Mouse (Mus musculus) spleen, postnatal 4 days (tissue): ENCODE data around the gene Strc.
A peak's percentile ranks its signal among the peaks of the same experiment; 100 is the strongest.

Experiments used
- DNase-seq, 2 experiments: peaks; one replicate each; pipeline ENCODE4 v3.0.0; 2022; ENCODE audit warnings: low spot score in 2 of 2

Gene Strc

DNA sequence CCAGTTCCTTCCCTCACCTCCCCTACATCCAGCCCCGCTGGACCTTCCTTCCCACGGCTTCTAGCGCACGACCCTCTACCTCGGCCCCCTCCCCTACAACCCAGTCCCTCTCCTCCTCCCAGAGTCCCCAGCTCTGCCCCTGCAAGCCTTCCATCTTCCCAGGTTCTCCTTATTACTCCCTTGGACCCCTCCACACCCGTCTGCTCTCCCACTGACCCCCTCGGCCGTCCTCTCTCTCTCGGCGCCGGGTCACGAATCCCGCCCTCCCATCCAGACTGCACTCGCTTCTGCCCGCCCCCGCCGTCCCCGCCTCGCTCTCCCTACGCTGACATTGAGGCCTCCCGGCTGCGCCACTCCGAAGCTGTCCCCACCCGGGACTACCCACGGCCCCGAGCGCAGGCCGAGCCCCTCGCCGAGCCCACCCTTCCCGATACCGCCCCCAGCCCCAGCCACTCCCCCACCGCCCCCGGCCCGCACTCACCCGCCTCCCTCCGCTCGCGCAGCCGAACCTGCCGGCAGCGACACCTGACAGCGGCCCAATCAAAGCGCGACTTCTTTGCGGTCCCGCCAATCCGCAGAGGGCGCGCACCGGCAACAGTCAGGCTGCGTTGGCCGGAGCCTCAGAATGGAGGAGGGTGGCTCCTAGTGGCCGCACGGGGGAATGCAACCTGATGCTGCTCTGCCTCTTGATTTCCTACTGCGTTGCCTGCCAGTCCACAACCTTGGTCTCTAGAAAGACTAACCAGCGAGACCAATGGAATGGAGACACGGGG is 32.0 kb downstream of the Strc start, which contains the start of gene Ppip5k1:
TSS of gene Ppip5k1 (minus strand) at position 577 of the 773 bp plus-strand sequence.
- peak; percentile 96 to 99 for DNase-seq

DNA sequence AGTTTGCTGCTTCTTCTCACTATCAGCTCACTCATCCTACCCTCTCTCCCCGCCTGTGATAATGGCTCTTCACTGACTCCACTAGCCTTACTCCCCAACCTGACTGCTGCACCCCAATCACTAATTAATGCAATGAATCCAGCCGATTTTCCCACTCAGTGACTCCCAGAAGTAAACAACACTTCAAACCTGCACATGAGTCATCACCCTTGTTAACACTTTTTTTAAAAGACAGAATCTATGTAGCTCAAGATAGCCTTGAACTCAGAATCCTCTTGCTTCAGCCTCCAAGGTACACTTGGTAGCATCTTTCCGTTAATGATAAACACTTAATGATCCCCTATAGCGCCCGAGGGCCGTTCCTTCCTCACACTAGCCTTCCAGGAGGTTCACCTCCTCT is 32.6 kb downstream of the Strc start:
- no peak for DNase-seq

DNA sequence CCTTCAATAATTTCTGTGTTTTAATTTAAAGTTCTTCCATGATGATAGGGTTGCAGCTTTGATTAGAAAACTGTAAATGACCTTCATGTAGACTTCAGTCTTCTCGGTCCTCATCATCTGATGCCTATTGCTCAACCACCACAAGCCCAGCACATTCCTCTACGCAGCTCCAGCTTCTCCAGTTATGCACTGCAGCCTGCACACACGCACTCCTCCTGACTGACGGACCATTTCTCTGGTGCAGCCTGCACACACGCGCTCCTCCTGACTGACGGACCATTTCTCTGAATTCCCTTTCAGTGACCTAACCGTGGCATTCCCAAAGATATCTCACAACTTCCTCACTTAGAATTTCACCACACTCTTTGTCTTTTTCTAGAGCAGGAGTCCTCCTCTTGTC is 33.8 kb downstream of the Strc start:
- no peak for DNase-seq

DNA sequence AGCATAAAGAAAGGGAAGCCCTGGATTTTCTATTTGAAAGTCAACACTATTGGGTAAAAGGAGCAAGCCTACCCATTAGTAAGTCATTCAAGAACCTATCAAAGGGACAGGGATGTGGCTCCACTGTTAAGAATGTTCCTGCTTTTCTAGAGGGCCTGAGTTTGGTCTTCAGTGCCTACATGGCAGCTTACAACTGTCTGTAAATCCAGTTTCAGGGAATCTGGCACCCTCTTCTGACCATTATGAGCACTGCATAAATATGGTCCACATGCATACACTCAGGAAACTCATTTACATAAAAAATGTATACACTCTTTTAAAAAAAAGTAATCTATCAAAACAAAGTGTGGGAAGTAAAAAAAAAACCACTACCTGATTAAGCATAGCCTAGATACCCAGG is 47.9 kb downstream of the Strc start:
- DNase-seq: no peak

DNA sequence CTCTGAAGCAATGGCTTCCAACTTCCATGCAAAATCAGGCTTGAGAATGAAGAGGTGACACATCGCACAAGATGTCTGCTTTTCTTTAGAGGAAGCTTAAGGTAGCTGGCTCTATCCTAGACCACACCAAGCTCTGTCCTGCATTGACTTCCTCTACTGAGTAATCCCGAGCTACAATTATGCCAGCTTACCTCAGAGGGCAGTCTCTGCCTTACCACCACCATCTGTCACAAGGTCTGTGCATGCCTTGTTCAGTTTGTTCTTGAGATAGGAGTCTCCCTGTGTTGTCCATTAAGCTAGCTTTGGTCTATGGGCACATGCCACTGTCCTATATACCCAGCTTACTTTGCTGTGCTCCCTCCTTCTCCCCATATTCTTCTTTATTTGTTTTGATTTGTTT is 57.5 kb downstream of the Strc start:
- no peak for DNase-seq

DNA sequence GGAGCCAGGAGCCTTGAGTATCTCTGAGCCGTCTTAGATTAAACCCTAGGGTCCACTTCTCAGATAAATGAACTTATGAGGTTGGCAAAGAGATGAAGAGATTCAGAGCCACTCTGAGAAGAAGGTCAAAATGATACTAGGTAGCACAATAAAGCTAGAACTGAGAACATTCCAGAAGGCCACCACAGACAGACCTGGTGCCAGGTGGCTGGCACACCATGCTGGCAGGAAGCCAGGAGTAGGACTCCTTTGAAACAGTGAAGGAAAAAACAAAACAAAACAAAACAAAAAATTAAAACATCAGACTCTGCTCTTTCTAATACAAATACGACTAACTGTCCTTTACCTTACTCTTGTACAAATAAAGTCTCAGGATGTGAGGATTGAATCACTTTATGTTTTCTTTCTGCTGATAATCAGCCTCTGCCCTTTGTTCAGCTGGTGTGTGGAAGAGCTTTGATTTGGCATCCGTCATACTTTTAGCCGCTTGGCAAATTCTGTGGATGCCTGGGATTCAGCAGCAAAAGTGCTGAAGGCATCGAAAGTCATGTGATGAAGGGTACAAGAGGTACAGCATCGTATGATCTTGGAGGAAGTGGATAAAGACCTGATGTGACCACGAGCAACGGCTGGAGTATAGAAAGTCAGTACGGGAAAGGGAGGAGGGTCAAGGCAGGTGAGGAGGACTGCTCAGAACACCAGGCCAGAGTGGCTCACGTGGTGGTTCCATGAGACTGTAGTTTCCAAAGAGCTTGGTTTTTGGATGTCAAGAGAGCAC is 63.1 kb downstream of the Strc start:
- no peak for DNase-seq

DNA sequence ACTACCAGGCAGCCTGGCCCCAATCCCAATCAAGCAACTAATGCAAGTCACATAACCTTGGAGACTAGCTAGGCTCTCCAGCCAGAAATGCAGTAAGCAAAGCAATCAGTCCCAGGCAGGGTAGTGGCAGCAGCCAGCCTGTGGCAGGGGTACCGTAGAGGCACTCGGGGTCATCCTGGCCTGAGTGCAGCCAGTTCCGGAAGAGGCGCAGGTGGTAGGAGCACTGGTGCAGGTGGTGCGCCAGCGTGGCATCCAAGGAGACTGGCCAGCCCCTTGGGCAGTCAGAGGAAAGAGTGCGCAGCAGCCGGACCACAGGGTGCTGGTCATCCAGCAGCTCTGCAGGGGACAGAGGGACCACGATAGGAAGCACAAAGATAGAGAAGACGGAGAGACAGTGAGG is 63.9 kb downstream of the Strc start:
- DNase-seq: no peak

DNA sequence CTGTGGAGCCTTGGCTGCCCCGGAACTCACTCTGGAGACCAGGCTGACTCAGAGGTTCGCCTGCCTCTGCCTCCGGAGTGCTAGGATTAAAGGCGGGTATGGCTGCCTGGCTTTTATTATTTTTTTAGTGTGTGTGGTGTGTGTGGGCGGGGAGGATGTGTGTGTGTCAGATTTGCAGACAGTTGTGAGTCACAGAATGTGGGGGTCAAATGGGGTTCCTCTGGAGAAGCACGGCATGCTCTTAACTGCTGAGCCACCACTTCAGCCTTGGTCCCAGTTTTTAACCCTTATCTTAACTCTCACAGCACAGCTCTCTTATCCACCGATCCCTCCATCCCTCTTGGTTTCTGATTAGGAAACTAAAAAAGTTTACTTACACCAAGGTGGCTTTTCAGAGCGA is 70.7 kb downstream of the Strc start:
- DNase-seq: no peak
